ENCODE assay signal across 13 mouse cellular contexts in the genomic region with DNA sequence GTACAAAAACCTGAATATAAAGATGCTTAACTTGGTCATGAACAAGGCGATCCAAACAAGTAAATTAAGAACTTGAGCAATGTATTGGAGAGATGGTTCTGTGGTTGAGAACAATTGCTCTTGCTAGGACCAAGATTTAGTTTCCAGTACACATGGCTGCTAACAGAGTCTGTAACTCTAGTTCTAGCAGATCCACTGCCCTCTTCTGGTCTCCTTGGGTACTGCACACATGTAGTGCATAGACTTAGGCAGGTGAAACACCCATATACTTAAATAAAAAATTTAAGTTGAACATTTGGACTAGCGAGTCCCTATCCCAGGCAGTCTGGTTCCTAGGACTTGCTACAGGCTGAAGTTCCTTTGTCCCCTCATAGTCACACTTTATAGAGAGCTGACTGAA. TPM values are rescaled to one million over a fixed set of nuclear protein-coding genes. Genes with fewer than 3 reads are reported as not detected.
DNase-seq lines count a peak whose midpoint lies in the region; ATAC-seq and TF ChIP-seq lines count a peak whose summit lies in the region.
"Had no signal": no experiment of that assay in that cellular context is flagged by ENCODE, and none has a peak within 500 bp of the region (broad histone marks: within the 10 kb centered on the region; RNA-seq: fewer than 3 reads in every experiment).

No protein-coding gene starts in this region.

- no peaks in the 10 kb centered on the region for H3K27me3 ChIP-seq in embryonic facial prominence, embryonic 11.5 days (ENCODE audit: control insufficient read depth, insufficient read depth, low read length)
- no peaks in the 10 kb centered on the region for H3K27me3 ChIP-seq in embryonic facial prominence, embryonic 10.5 days (replicated peaks; ENCODE audit: low read depth, poor library complexity, severe bottlenecking)
- no peaks in the 10 kb centered on the region for H3K27me3 ChIP-seq in liver, embryonic 14.5 days (ENCODE audit: control insufficient read depth, insufficient read depth, low read length)
- H3K27me3 ChIP-seq in liver, embryonic 12.5 days (replicated peaks), result no peaks in the 10 kb centered on the region
- no peaks in the 10 kb centered on the region for H3K27me3 ChIP-seq in liver, postnatal 0 days (ENCODE audit: insufficient read depth, low read length)

- peak; percentile 17 for DNase-seq in embryonic facial prominence, embryonic 11.5 days (ENCODE audit: low spot score)
- no peak for DNase-seq in embryonic facial prominence, embryonic 10.5 days (ENCODE audit: low spot score)
- no peak for DNase-seq in liver, embryonic 14.5 days (ENCODE audit: low read depth in 3 of 3, low spot score in 3 of 3)
- DNase-seq in B cell, adult 2 months, result peak; percentile 24 to 32
- peak; percentile 29 for DNase-seq in liver, postnatal 0 days
- no peak for DNase-seq in neural tube, embryonic 10.5 days (ENCODE audit: extremely low spot score, low spot score)
- no peak for DNase-seq in ovary, adult 18-20 months (ENCODE audit: low spot score)
- DNase-seq: gastrocnemius, postnatal 10 days; lung, postnatal 14 days had no signal

- H3K4me3 ChIP-seq in embryonic facial prominence, embryonic 11.5 days (ENCODE audit: low read depth, low read length), result no peak overlapping the region
- H3K4me3 ChIP-seq in embryonic facial prominence, embryonic 10.5 days, result no peak overlapping the region
- no peak overlapping the region for H3K4me3 ChIP-seq in liver, embryonic 14.5 days (ENCODE audit: insufficient read depth in 1 of 2, low read depth in 2 of 2, low read length in 2 of 2)
- H3K4me3 ChIP-seq in liver, embryonic 12.5 days, result no peak overlapping the region
- H3K4me3 ChIP-seq in liver, postnatal 0 days (ENCODE audit: low read depth, low read length), result no peak overlapping the region
- H3K4me3 ChIP-seq: myocyte had no signal

- no peak for ATAC-seq in embryonic facial prominence, embryonic 11.5 days (replicated peaks; ENCODE audit: insufficient number of reproducible peaks, low FRiP score, low TSS enrichment, low read depth)
- no peak for ATAC-seq in liver, embryonic 14.5 days (ENCODE audit: insufficient read depth)
- no peak for ATAC-seq in liver, embryonic 12.5 days
- ATAC-seq in liver, postnatal 0 days, result no peak
- ATAC-seq: activated CD4-positive, CD25-positive, alpha-beta regulatory T cell, adult 4 months had no signal

- no peak overlapping the region for H3K9ac ChIP-seq in embryonic facial prominence, embryonic 11.5 days (replicated peaks; ENCODE audit: low read length)
- no peak overlapping the region for H3K9ac ChIP-seq in liver, embryonic 14.5 days (replicated peaks)
- no peak overlapping the region for H3K9ac ChIP-seq in liver, embryonic 12.5 days
- no peak overlapping the region for H3K9ac ChIP-seq in liver, postnatal 0 days (replicated peaks)

- H3K36me3 ChIP-seq in embryonic facial prominence, embryonic 11.5 days (replicated peaks; ENCODE audit: control insufficient read depth, insufficient read depth, low read depth, low read length), result no peaks in the 10 kb centered on the region
- no peaks in the 10 kb centered on the region for H3K36me3 ChIP-seq in embryonic facial prominence, embryonic 10.5 days (replicated peaks)
- H3K36me3 ChIP-seq in liver, embryonic 14.5 days (replicated peaks; ENCODE audit: control insufficient read depth, insufficient read depth, low read depth), result no peaks in the 10 kb centered on the region
- H3K36me3 ChIP-seq in liver, embryonic 12.5 days, result no peaks in the 10 kb centered on the region
- H3K36me3 ChIP-seq in liver, postnatal 0 days (replicated peaks; ENCODE audit: insufficient read depth, low read length), result no peaks in the 10 kb centered on the region

- no peak for TF ChIP-seq EP300 in liver, embryonic 14.5 days (IDR thresholded peaks at IDR 0.05; ENCODE audit: low read depth)
- no peak for TF ChIP-seq EP300 in liver, postnatal 0 days (IDR thresholded peaks at IDR 0.05; ENCODE audit: low read depth)

- H3K4me2 ChIP-seq in embryonic facial prominence, embryonic 11.5 days (ENCODE audit: low read depth, low read length), result no peak overlapping the region
- H3K4me2 ChIP-seq in liver, embryonic 14.5 days (ENCODE audit: low read depth), result no peak overlapping the region
- H3K4me2 ChIP-seq in liver, embryonic 12.5 days, result no peak overlapping the region
- no peak overlapping the region for H3K4me2 ChIP-seq in liver, postnatal 0 days (ENCODE audit: low read depth, low read length)

- 91% methylated on average over 2 of the region's 2 CpGs for WGBS in embryonic facial prominence, embryonic 11.5 days
- WGBS in embryonic facial prominence, embryonic 10.5 days, result 92% methylated on average over 2 of the region's 2 CpGs
- WGBS in liver, embryonic 14.5 days (ENCODE audit: insufficient replicate concordance), result 83% methylated on average over 2 of the region's 2 CpGs
- 85% methylated on average over 2 of the region's 2 CpGs for WGBS in liver, embryonic 12.5 days (ENCODE audit: insufficient replicate concordance)
- 90% methylated on average over 2 of the region's 2 CpGs for WGBS in liver, postnatal 0 days (ENCODE audit: insufficient replicate concordance)

- peak; percentile 38; the same call in 1 of the 2 replicates for TF ChIP-seq CTCF in liver, embryonic 14.5 days (IDR thresholded peaks at IDR 0.05; ENCODE audit: low read depth)
- TF ChIP-seq CTCF in liver, postnatal 0 days (IDR thresholded peaks at IDR 0.05; ENCODE audit: low read depth), result peak; percentile 45

- H3K9me3 ChIP-seq in embryonic facial prominence, embryonic 11.5 days (replicated peaks; ENCODE audit: control insufficient read depth, low read length), result no peaks in the 10 kb centered on the region
- no peaks in the 10 kb centered on the region for H3K9me3 ChIP-seq in embryonic facial prominence, embryonic 10.5 days
- H3K9me3 ChIP-seq in liver, embryonic 14.5 days (ENCODE audit: control insufficient read depth, low read length), result no peaks in the 10 kb centered on the region
- peaks cover 5% of the 10 kb centered on the region; the same call in 1 of the 2 replicates for H3K9me3 ChIP-seq in liver, embryonic 12.5 days (replicated peaks)
- H3K9me3 ChIP-seq in liver, postnatal 0 days (ENCODE audit: low read length), result no peaks in the 10 kb centered on the region; the same call in 1 of the 2 replicates

- no peak overlapping the region for H3K27ac ChIP-seq in embryonic facial prominence, embryonic 11.5 days (replicated peaks; ENCODE audit: low read depth, low read length)
- no peak overlapping the region for H3K27ac ChIP-seq in embryonic facial prominence, embryonic 10.5 days (replicated peaks)
- no peak overlapping the region for H3K27ac ChIP-seq in liver, embryonic 14.5 days
- no peak overlapping the region for H3K27ac ChIP-seq in liver, embryonic 12.5 days
- H3K27ac ChIP-seq in liver, postnatal 0 days (ENCODE audit: low read depth), result no peak overlapping the region

- H3K4me1 ChIP-seq in embryonic facial prominence, embryonic 11.5 days (ENCODE audit: control insufficient read depth, insufficient read depth, low read length), result no peaks in the 10 kb centered on the region
- no peaks in the 10 kb centered on the region for H3K4me1 ChIP-seq in embryonic facial prominence, embryonic 10.5 days
- no peaks in the 10 kb centered on the region for H3K4me1 ChIP-seq in liver, embryonic 14.5 days (replicated peaks; ENCODE audit: control insufficient read depth in 2 of 2, insufficient read depth in 2 of 2, low read length in 1 of 2)
- no peaks in the 10 kb centered on the region for H3K4me1 ChIP-seq in liver, embryonic 12.5 days
- no peaks in the 10 kb centered on the region for H3K4me1 ChIP-seq in liver, postnatal 0 days (ENCODE audit: insufficient read depth)

RNA-seq across cellular contexts. Expression of a gene that starts 1.0 kb away (rescaled TPM):
- not detected in 2 replicates for polyA plus RNA-seq in embryonic facial prominence, embryonic 11.5 days (2014; fragmentation: Nextera tagmentation; extraction: Ambion mirVana)
- 0.17 TPM in 1 of 2 replicates, not detected in the other for polyA plus RNA-seq in embryonic facial prominence, embryonic 10.5 days (2016; fragmentation: Nextera tagmentation; extraction: Ambion mirVana)
- polyA plus RNA-seq in liver, embryonic 14.5 days (2012; rRNA removed), result 0.03 and 0.07 TPM in 2 replicates
- polyA plus RNA-seq in liver, embryonic 14.5 days (2014; fragmentation: Nextera tagmentation; extraction: Ambion mirVana), result 0.11 and 0.19 TPM in 2 replicates
- polyA plus RNA-seq in liver, embryonic 12.5 days (2016; fragmentation: Nextera tagmentation; extraction: Ambion mirVana), result 0.13 and 0.25 TPM in 2 replicates
- polyA plus RNA-seq in liver, postnatal 0 days (2015; fragmentation: Nextera tagmentation; extraction: Ambion mirVana), result 0.08 TPM in 1 of 2 replicates, not detected in the other
- polyA plus RNA-seq: heart, embryonic 14.5 days had no signal

RNA-seq across cellular contexts. Expression of a gene that starts 8.9 kb away (rescaled TPM):
- not detected in 2 replicates for polyA plus RNA-seq in embryonic facial prominence, embryonic 11.5 days (2014; fragmentation: Nextera tagmentation; extraction: Ambion mirVana)
- not detected in 2 replicates for polyA plus RNA-seq in embryonic facial prominence, embryonic 10.5 days (2016; fragmentation: Nextera tagmentation; extraction: Ambion mirVana)
- not detected in 2 replicates for polyA plus RNA-seq in liver, embryonic 14.5 days (2012; rRNA removed)
- not detected in 2 replicates for polyA plus RNA-seq in liver, embryonic 14.5 days (2014; fragmentation: Nextera tagmentation; extraction: Ambion mirVana)
- not detected in 2 replicates for polyA plus RNA-seq in liver, embryonic 12.5 days (2016; fragmentation: Nextera tagmentation; extraction: Ambion mirVana)
- polyA plus RNA-seq in liver, postnatal 0 days (2015; fragmentation: Nextera tagmentation; extraction: Ambion mirVana), result not detected in 2 replicates
- polyA plus RNA-seq: activated CD4-positive, CD25-positive, alpha-beta regulatory T cell, adult 4 months; heart, embryonic 14.5 days had no signal

RNA-seq across cellular contexts. Expression of a gene that starts 19.1 kb away (rescaled TPM):
- 24.1 and 25.1 TPM in 2 replicates for polyA plus RNA-seq in embryonic facial prominence, embryonic 11.5 days (2014; fragmentation: Nextera tagmentation; extraction: Ambion mirVana)
- 24.4 and 24.8 TPM in 2 replicates for polyA plus RNA-seq in embryonic facial prominence, embryonic 10.5 days (2016; fragmentation: Nextera tagmentation; extraction: Ambion mirVana)
- polyA plus RNA-seq in liver, embryonic 14.5 days (2012; rRNA removed), result 11.2 and 19.5 TPM in 2 replicates
- 42.5 and 44.6 TPM in 2 replicates for polyA plus RNA-seq in liver, embryonic 14.5 days (2014; fragmentation: Nextera tagmentation; extraction: Ambion mirVana)
- 47.9 and 50.2 TPM in 2 replicates for polyA plus RNA-seq in liver, embryonic 12.5 days (2016; fragmentation: Nextera tagmentation; extraction: Ambion mirVana)
- 23.7 and 24.5 TPM in 2 replicates for polyA plus RNA-seq in liver, postnatal 0 days (2015; fragmentation: Nextera tagmentation; extraction: Ambion mirVana)

RNA-seq across cellular contexts. Expression of a gene that starts 19.2 kb away (rescaled TPM):
- 37.7 and 50.1 TPM in 2 replicates for polyA plus RNA-seq in embryonic facial prominence, embryonic 11.5 days (2014; fragmentation: Nextera tagmentation; extraction: Ambion mirVana)
- polyA plus RNA-seq in embryonic facial prominence, embryonic 10.5 days (2016; fragmentation: Nextera tagmentation; extraction: Ambion mirVana), result 41.7 and 46.4 TPM in 2 replicates
- 14.0 and 20.6 TPM in 2 replicates for polyA plus RNA-seq in liver, embryonic 14.5 days (2012; rRNA removed)
- 13.8 and 18.0 TPM in 2 replicates for polyA plus RNA-seq in liver, embryonic 14.5 days (2014; fragmentation: Nextera tagmentation; extraction: Ambion mirVana)
- polyA plus RNA-seq in liver, embryonic 12.5 days (2016; fragmentation: Nextera tagmentation; extraction: Ambion mirVana), result 25.1 and 25.3 TPM in 2 replicates
- polyA plus RNA-seq in liver, postnatal 0 days (2015; fragmentation: Nextera tagmentation; extraction: Ambion mirVana), result 33.4 and 33.9 TPM in 2 replicates

RNA-seq across cellular contexts. Expression of a gene that starts 30.1 kb away (rescaled TPM):
- 36.6 and 38.4 TPM in 2 replicates for polyA plus RNA-seq in embryonic facial prominence, embryonic 11.5 days (2014; fragmentation: Nextera tagmentation; extraction: Ambion mirVana)
- 26.2 and 27.5 TPM in 2 replicates for polyA plus RNA-seq in embryonic facial prominence, embryonic 10.5 days (2016; fragmentation: Nextera tagmentation; extraction: Ambion mirVana)
- 14.3 and 15.9 TPM in 2 replicates for polyA plus RNA-seq in liver, embryonic 14.5 days (2012; rRNA removed)
- 40.8 and 41.0 TPM in 2 replicates for polyA plus RNA-seq in liver, embryonic 14.5 days (2014; fragmentation: Nextera tagmentation; extraction: Ambion mirVana)
- 38.8 and 39.6 TPM in 2 replicates for polyA plus RNA-seq in liver, embryonic 12.5 days (2016; fragmentation: Nextera tagmentation; extraction: Ambion mirVana)
- 40.5 and 40.8 TPM in 2 replicates for polyA plus RNA-seq in liver, postnatal 0 days (2015; fragmentation: Nextera tagmentation; extraction: Ambion mirVana)

Comparison
In these comparisons a context has a peak if more than half of its experiments do, and no peak if none do; other contexts are left out.
1. DNase-seq: peak in embryonic facial prominence, embryonic 11.5 days (single experiment), B cell, adult 2 months (2 of 2) and liver, postnatal 0 days (single experiment); none in embryonic facial prominence, embryonic 10.5 days (single experiment), liver, embryonic 14.5 days (0 of 3), neural tube, embryonic 10.5 days (single experiment) and ovary, adult 18-20 months (single experiment).